ENCODE assay signal across 26 mouse cellular contexts in the genomic region with DNA sequence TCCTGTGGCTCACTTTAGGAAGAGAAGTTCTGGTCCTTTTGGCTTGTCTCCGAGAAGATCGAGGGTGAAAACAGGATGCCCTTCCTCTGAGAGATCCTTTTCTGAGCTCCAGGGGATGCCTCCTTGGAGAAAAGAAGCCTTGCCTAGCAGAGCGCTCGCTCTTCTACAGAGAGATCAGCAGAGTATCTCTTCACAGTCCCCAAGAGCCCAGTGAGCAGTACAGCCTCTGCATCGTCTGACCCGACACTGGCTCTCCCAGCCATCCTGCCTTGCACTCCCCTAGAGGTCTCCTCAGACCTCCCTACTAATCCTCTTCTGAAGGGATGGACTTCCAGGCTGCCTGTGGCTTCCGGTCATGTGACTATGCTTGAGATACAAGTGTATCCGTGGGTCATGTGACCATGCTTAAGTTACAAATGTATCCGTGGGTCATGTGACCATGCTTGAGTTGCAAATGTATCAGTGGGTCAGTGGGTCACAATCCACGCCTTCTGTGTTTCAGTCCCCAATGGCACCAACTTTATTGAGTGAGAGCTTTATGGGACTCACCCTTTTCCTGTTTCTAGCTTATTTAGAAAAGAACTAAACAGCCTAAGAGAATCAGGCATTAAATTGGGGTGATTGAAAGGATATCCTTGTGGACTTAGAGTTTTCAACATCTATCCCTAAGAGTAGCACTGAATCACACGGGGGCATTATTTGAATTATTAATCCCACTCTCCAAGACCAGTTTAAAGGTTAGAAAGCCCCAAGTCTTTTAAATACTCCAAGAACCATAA. TPM values are rescaled to one million over a fixed set of nuclear protein-coding genes. Genes with fewer than 3 reads are reported as not detected.
DNase-seq lines count a peak whose midpoint lies in the region; TF ChIP-seq lines count a peak whose summit lies in the region.
"Had no signal": no experiment of that assay in that cellular context is flagged by ENCODE, and none has a peak within 500 bp of the region (broad histone marks: within the 10 kb centered on the region; RNA-seq: fewer than 3 reads in every experiment).

No protein-coding gene starts in this region.

- TF ChIP-seq CTCF in C2C12 (IDR thresholded peaks at IDR 0.05; ENCODE audit: control insufficient read depth, insufficient read depth, insufficient read length) (no peak), MEL (IDR thresholded peaks at IDR 0.05 in 2 of 3, conservative IDR thresholded peaks at IDR 0.05 in 1 of 3; ENCODE audit: control insufficient read depth in 1 of 3, insufficient read depth in 1 of 3, low read depth in 2 of 3, low read length in 3 of 3, poor library complexity in 1 of 3, severe bottlenecking in 1 of 3) (no peak)

- DNase-seq in 3T3-L1 (ENCODE audit: low read depth, low spot score) (peak; percentile 93), MEL (ENCODE audit: low read depth, low spot score) (no peak)
- DNase-seq in limb, embryonic 10.5 days (ENCODE audit: low spot score): no peak
- no peak for DNase-seq in natural killer cell, adult 2 months (ENCODE audit: low spot score in 2 of 2)
- no peak for DNase-seq in left cerebral cortex, adult 9 months (ENCODE audit: low spot score in 2 of 2)
- DNase-seq in left cerebral cortex, adult 11 months (ENCODE audit: low spot score): no peak
- DNase-seq in lung, postnatal 36 days: no peak
- DNase-seq: adrenal gland, postnatal 10 days; adrenal gland, postnatal 25 days; B cell, adult 2 months; cerebellum, adult 11 months; cerebellum, adult 18-20 months; cerebellum, adult 8-10 months; cerebellum, adult 9-11 months; cerebellum, postnatal 14 days; cerebellum, postnatal 36 days; embryo, embryonic 11 days; forebrain, postnatal 0 days had no signal

- H3ac ChIP-seq in C2C12 (ENCODE audit: control insufficient read depth, insufficient read length, low read depth): no peak overlapping the region

- WGBS in limb, embryonic 10.5 days: 76% methylated on average over 11 of the region's 11 CpGs

- TF ChIP-seq RAD21 in MEL (IDR thresholded peaks at IDR 0.05; ENCODE audit: low read depth, low read length): no peak

- no peaks in the 10 kb centered on the region for H3K4me1 ChIP-seq in MEL (ENCODE audit: control insufficient read depth in 1 of 2, insufficient read depth in 2 of 2, low read length in 2 of 2)
- peaks cover 46% of the 10 kb centered on the region for H3K4me1 ChIP-seq in limb, embryonic 10.5 days

- no peak for TF ChIP-seq EP300 in MEL (IDR thresholded peaks at IDR 0.05; ENCODE audit: low read depth in 1 of 2, low read length in 2 of 2)

- H3K36me3 ChIP-seq in C2C12 (ENCODE audit: control insufficient read depth, insufficient read depth): no peaks in the 10 kb centered on the region
- no peaks in the 10 kb centered on the region for H3K36me3 ChIP-seq in MEL (ENCODE audit: control insufficient read depth in 1 of 2, insufficient read depth in 2 of 2, low read length in 2 of 2)
- H3K36me3 ChIP-seq in limb, embryonic 10.5 days: no peaks in the 10 kb centered on the region
- H3K36me3 ChIP-seq: embryonic facial prominence, embryonic 13.5 days; embryonic facial prominence, embryonic 15.5 days; forebrain, embryonic 10.5 days; forebrain, embryonic 12.5 days; forebrain, embryonic 15.5 days; G1E had no signal

- H3K27ac ChIP-seq in MEL (ENCODE audit: control insufficient read depth, low read depth, low read length): no peak overlapping the region
- 0 out of 2 replicates have a peak overlapping the region, but pooled peaks have one; percentile 28 for H3K27ac ChIP-seq in limb, embryonic 10.5 days
- H3K27ac ChIP-seq: embryonic facial prominence, embryonic 13.5 days; embryonic facial prominence, embryonic 15.5 days; forebrain, embryonic 10.5 days; forebrain, embryonic 12.5 days; forebrain, embryonic 15.5 days had no signal

- no peaks in the 10 kb centered on the region for H3K79me3 ChIP-seq in C2C12 (ENCODE audit: low read depth)

- H3K27me3 ChIP-seq in C2C12 (ENCODE audit: control insufficient read depth, insufficient read depth, insufficient read length) (no peaks in the 10 kb centered on the region), MEL (ENCODE audit: control insufficient read depth in 1 of 2, insufficient read depth in 2 of 2, low read length in 2 of 2) (peaks cover 0 to 2% of the 10 kb centered on the region in 2 experiments; a peak in 1 of 4 replicates)
- H3K27me3 ChIP-seq in limb, embryonic 10.5 days (ENCODE audit: low read depth, poor library complexity, severe bottlenecking): peaks cover 13% of the 10 kb centered on the region

- no peak overlapping the region for H3K9ac ChIP-seq in MEL (ENCODE audit: control insufficient read depth, low read depth, low read length, poor library complexity, severe bottlenecking)
- H3K9ac ChIP-seq: embryonic facial prominence, embryonic 13.5 days; embryonic facial prominence, embryonic 15.5 days; forebrain, embryonic 12.5 days; forebrain, embryonic 15.5 days; forebrain, postnatal 0 days had no signal

- no peak overlapping the region for H3K4me3 ChIP-seq in C2C12 (ENCODE audit: insufficient read depth, poor library complexity, severe bottlenecking)
- H3K4me3 ChIP-seq in MEL (ENCODE audit: control insufficient read depth in 1 of 2, insufficient read depth in 1 of 2, low read depth in 2 of 2, low read length in 2 of 2): no peak overlapping the region
- H3K4me3 ChIP-seq in limb, embryonic 10.5 days: no peak overlapping the region
- H3K4me3 ChIP-seq: embryonic facial prominence, embryonic 13.5 days; embryonic facial prominence, embryonic 15.5 days; erythroblast, embryonic 14.5 days; forebrain, embryonic 10.5 days; forebrain, embryonic 12.5 days; forebrain, embryonic 15.5 days had no signal

- no peaks in the 10 kb centered on the region for H3K9me3 ChIP-seq in MEL (replicated peaks; ENCODE audit: insufficient read depth, low read length)
- H3K9me3 ChIP-seq in limb, embryonic 10.5 days (replicated peaks): no peaks in the 10 kb centered on the region
- H3K9me3 ChIP-seq: embryonic facial prominence, embryonic 15.5 days; forebrain, embryonic 12.5 days; forebrain, embryonic 15.5 days had no signal

- no peak for TF ChIP-seq POLR2A in MEL (IDR thresholded peaks at IDR 0.05; ENCODE audit: control insufficient read depth in 1 of 2, insufficient read depth in 1 of 2, low read depth in 1 of 2, low read length in 2 of 2, poor library complexity in 1 of 2)

- H3K79me2 ChIP-seq in C2C12 (ENCODE audit: control insufficient read depth, insufficient read depth): no peaks in the 10 kb centered on the region
- H3K79me2 ChIP-seq in MEL (ENCODE audit: control insufficient read depth, insufficient read depth, low read length, poor library complexity): no peaks in the 10 kb centered on the region

TF ChIP-seq in C2C12, 6 proteins besides CTCF, POLR2A, EP300 and RAD21:
- TF ChIP-seq CEBPB (IDR thresholded peaks at IDR 0.05; ENCODE audit: low read depth) (no peak), USF1 (IDR thresholded peaks at IDR 0.05; ENCODE audit: low read depth) (peak; percentile 49), MAX (IDR thresholded peaks at IDR 0.05) (no peak), MYOD1 (IDR thresholded peaks at IDR 0.05; ENCODE audit: control insufficient read depth, insufficient read length, low read depth) (no peak), MYOG (IDR thresholded peaks at IDR 0.05; ENCODE audit: control insufficient read depth, extremely low read depth, insufficient read length) (no peak), FOSL1 (IDR thresholded peaks at IDR 0.05; ENCODE audit: insufficient read depth, low read length, poor library complexity, severe bottlenecking) (no peak)

TF ChIP-seq in MEL, 35 proteins besides CTCF, POLR2A, EP300 and RAD21:
- no peak for TF ChIP-seq ELF1 (IDR thresholded peaks at IDR 0.05; ENCODE audit: low read depth, low read length)
- no peak for TF ChIP-seq NELFE (IDR thresholded peaks at IDR 0.05; ENCODE audit: low read depth, low read length)
- TF ChIP-seq UBTF (IDR thresholded peaks at IDR 0.05; ENCODE audit: borderline replicate concordance, insufficient read depth, low read depth, low read length): no peak
- TF ChIP-seq USF1 (IDR thresholded peaks at IDR 0.05; ENCODE audit: low read depth, low read length): 0 out of 2 replicates have a peak, but pooled peaks have one; percentile 10
- TF ChIP-seq E2F4 (IDR thresholded peaks at IDR 0.05; ENCODE audit: borderline replicate concordance, low read depth, low read length): no peak
- TF ChIP-seq GABPA (IDR thresholded peaks at IDR 0.05; ENCODE audit: low read depth, low read length): no peak

RNA-seq across cellular contexts. Expression of a gene that starts 59.8 kb away (rescaled TPM):
- polyA plus RNA-seq in C2C12 (2012; fragmentation: generic; extraction: Trizol) (0.06 TPM), MEL (2012; ENCODE audit: insufficient read depth in 1 of 2, insufficient read length in 2 of 2, low read depth in 1 of 2, low replicate concordance in 2 of 2, missing spikeins in 1 of 2) (under 1 TPM in 1 of 2 experiments, not detected in 1; 0.40 TPM)
- total RNA-seq in MEL (2012; rRNA removed): 0.04 TPM in 1 of 2 replicates, not detected in the other
- polyA plus RNA-seq in limb, embryonic 10.5 days (2016; fragmentation: Nextera tagmentation; extraction: Ambion mirVana): 22.5 and 31.5 TPM in 2 replicates
- polyA plus RNA-seq: erythroblast, embryonic 14.5 days; G1E had no signal

Comparison
In these comparisons a context has a peak if more than half of its experiments do, and no peak if none do; other contexts are left out.
1. RNA of a gene that starts 59.8 kb away (polyA plus RNA-seq): 22.5 to 31.5 TPM in limb, embryonic 10.5 days; 0.40 TPM in MEL and 0.06 TPM in C2C12 (single experiment); every median in the first group is over 10 times any median in the second.